ENCODE assay signal across 10 mouse cellular contexts in the genomic region with DNA sequence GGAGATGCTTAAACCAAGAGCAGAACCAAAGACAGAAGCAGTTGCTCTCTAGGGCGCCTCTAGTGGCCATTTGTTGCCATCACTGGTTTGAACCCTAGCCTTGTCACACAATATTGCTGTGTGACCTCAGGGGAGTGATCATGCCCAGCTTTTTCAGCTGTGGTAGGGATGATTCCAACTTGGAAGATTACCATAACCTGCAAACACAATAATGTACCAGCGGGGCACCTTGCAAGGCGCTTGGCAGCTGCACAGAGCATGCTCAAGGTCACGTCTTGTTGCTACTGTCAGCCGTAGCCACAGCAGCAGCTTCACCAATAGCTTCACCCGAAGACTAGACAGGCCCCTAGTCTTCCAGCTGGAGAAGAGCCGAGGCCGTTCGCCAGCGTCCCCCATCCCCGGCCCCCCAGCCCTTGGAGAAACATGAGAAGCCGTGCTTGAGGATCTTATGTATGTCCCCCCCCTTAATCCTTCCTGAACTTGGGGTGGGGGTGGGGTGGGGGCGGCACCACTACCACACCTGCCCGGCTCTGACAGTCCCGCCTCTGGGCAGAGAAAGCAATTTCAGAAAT. TPM values are rescaled to one million over a fixed set of nuclear protein-coding genes. Genes with fewer than 3 reads are reported as not detected.
DNase-seq lines count a peak whose midpoint lies in the region; ATAC-seq and TF ChIP-seq lines count a peak whose summit lies in the region.
"Had no signal": no experiment of that assay in that cellular context is flagged by ENCODE, and none has a peak within 500 bp of the region (broad histone marks: within the 10 kb centered on the region; RNA-seq: fewer than 3 reads in every experiment).

No protein-coding gene starts in this region.

- 0 out of 2 replicates have a peak, but pooled peaks have one; percentile 31 for ATAC-seq in embryonic facial prominence, embryonic 15.5 days (ENCODE audit: insufficient number of reproducible peaks, low FRiP score, low TSS enrichment, low read depth)
- no peak for ATAC-seq in intestine, postnatal 0 days
- ATAC-seq in stomach, embryonic 16.5 days (ENCODE audit: insufficient read depth, low FRiP score): peak; percentile 62
- ATAC-seq: Patski had no signal

- H3K9ac ChIP-seq in embryonic facial prominence, embryonic 15.5 days: no peak overlapping the region
- H3K9ac ChIP-seq in intestine, postnatal 0 days (ENCODE audit: low read depth, low read length): no peak overlapping the region
- 0 out of 2 replicates have a peak overlapping the region, but pooled peaks have one; percentile 9 for H3K9ac ChIP-seq in stomach, embryonic 16.5 days (ENCODE audit: low read length)

- H3K27ac ChIP-seq in gastrocnemius, adult 2 months: no peak overlapping the region
- 0 out of 2 replicates have a peak overlapping the region, but pooled peaks have one; percentile 3 for H3K27ac ChIP-seq in embryonic facial prominence, embryonic 15.5 days (replicated peaks)
- H3K27ac ChIP-seq in intestine, postnatal 0 days (ENCODE audit: low read depth, low read length): no peak overlapping the region
- H3K27ac ChIP-seq in stomach, embryonic 16.5 days (ENCODE audit: low read length): no peak overlapping the region

- WGBS in embryonic facial prominence, embryonic 15.5 days: 9% methylated on average over 15 of the region's 15 CpGs
- WGBS in intestine, postnatal 0 days: 23% methylated on average over 15 of the region's 15 CpGs
- WGBS in stomach, embryonic 16.5 days: 13% methylated on average over 15 of the region's 15 CpGs

- no peak for DNase-seq in gastrocnemius, adult 2 months
- DNase-seq in gastrocnemius, adult 8-10 months (ENCODE audit: low spot score in 2 of 2): no peak
- DNase-seq in adrenal gland, postnatal 36 days: peak; percentile 9 to 20
- DNase-seq in lung, postnatal 14 days: peak; percentile 21
- DNase-seq in urinary bladder, adult 2 months (ENCODE audit: low spot score): no peak

- H3K9me3 ChIP-seq in embryonic facial prominence, embryonic 15.5 days (replicated peaks): no peaks in the 10 kb centered on the region
- no peaks in the 10 kb centered on the region for H3K9me3 ChIP-seq in intestine, postnatal 0 days (ENCODE audit: control insufficient read depth)
- no peaks in the 10 kb centered on the region for H3K9me3 ChIP-seq in stomach, embryonic 16.5 days (replicated peaks; ENCODE audit: control insufficient read depth, low read length)

- H3K4me3 ChIP-seq in gastrocnemius, adult 2 months: peak overlapping the region; percentile 40
- peak overlapping the region; percentile 18 for H3K4me3 ChIP-seq in embryonic facial prominence, embryonic 15.5 days (replicated peaks)
- H3K4me3 ChIP-seq in intestine, postnatal 0 days (ENCODE audit: low read depth, low read length): peak overlapping the region; percentile 7; the same call in 1 of the 2 replicates
- peak overlapping the region; percentile 26 for H3K4me3 ChIP-seq in stomach, embryonic 16.5 days (replicated peaks; ENCODE audit: low read length)

- H3K4me2 ChIP-seq in embryonic facial prominence, embryonic 15.5 days (replicated peaks): peak overlapping the region; percentile 43
- peak overlapping the region; percentile 51 for H3K4me2 ChIP-seq in intestine, postnatal 0 days (replicated peaks; ENCODE audit: low read depth)
- peak overlapping the region; percentile 50 for H3K4me2 ChIP-seq in stomach, embryonic 16.5 days (ENCODE audit: low read depth, low read length)

- intact Hi-C loops in gastrocnemius, adult 2 months (cut with DNase I): no loop called here

- peaks cover 15% of the 10 kb centered on the region for H3K4me1 ChIP-seq in embryonic facial prominence, embryonic 15.5 days
- H3K4me1 ChIP-seq in intestine, postnatal 0 days (replicated peaks; ENCODE audit: control insufficient read depth, insufficient read depth, low read length): no peaks in the 10 kb centered on the region
- peaks cover 10% of the 10 kb centered on the region; the same call in 1 of the 2 replicates for H3K4me1 ChIP-seq in stomach, embryonic 16.5 days (ENCODE audit: control insufficient read depth, insufficient read depth, low read length)

- H3K27me3 ChIP-seq in embryonic facial prominence, embryonic 15.5 days: no peaks in the 10 kb centered on the region; the same call in 1 of the 2 replicates
- no peaks in the 10 kb centered on the region for H3K27me3 ChIP-seq in intestine, postnatal 0 days (replicated peaks; ENCODE audit: control insufficient read depth, insufficient read depth, low read length)
- no peaks in the 10 kb centered on the region for H3K27me3 ChIP-seq in stomach, embryonic 16.5 days (ENCODE audit: control insufficient read depth, insufficient read depth, low read length)

- peak; percentile 57 for TF ChIP-seq CTCF in gastrocnemius, adult 2 months (IDR thresholded peaks at IDR 0.05)
- TF ChIP-seq CTCF in intestine, postnatal 0 days (IDR thresholded peaks at IDR 0.05; ENCODE audit: low read depth): peak; percentile 72

- H3K36me3 ChIP-seq in embryonic facial prominence, embryonic 15.5 days: no peaks in the 10 kb centered on the region
- H3K36me3 ChIP-seq in intestine, postnatal 0 days (ENCODE audit: control insufficient read depth, insufficient read depth): no peaks in the 10 kb centered on the region
- no peaks in the 10 kb centered on the region for H3K36me3 ChIP-seq in stomach, embryonic 16.5 days (ENCODE audit: control insufficient read depth, insufficient read depth, low read length)

RNA-seq across cellular contexts. Expression of a gene that starts 23.9 kb away (rescaled TPM):
- total RNA-seq in gastrocnemius, adult 2 months (2021): 10 to 100 TPM; 38.3 to 40.1 TPM
- 10 to 100 TPM; 36.4 to 47.4 (median 42.7) TPM for total RNA-seq in gastrocnemius, adult 8-10 months (2022)
- total RNA-seq in adrenal gland, postnatal 36 days (2021): 10 to 100 TPM; 90.4 to 93.9 TPM
- 92.5 and 93.5 TPM in 2 replicates for polyA plus RNA-seq in embryonic facial prominence, embryonic 15.5 days (2015; fragmentation: Nextera tagmentation; extraction: Ambion mirVana)
- 106 and 113 TPM in 2 replicates for polyA plus RNA-seq in intestine, postnatal 0 days (2015; fragmentation: Nextera tagmentation; extraction: Ambion mirVana)
- 75.1 and 78.1 TPM in 2 replicates for polyA plus RNA-seq in stomach, embryonic 16.5 days (2015; fragmentation: Nextera tagmentation; extraction: Ambion mirVana)
- polyA plus RNA-seq in urinary bladder, adult 2 months (2012; rRNA removed): 62.0 and 76.2 TPM in 2 replicates

RNA-seq across cellular contexts. Expression of a gene that starts 28.1 kb away (rescaled TPM):
- under 1 TPM; 0.05 to 0.06 TPM for total RNA-seq in gastrocnemius, adult 2 months (2021)
- under 1 TPM in 1 of 4 experiments, not detected in 3; 0.19 TPM for total RNA-seq in gastrocnemius, adult 8-10 months (2022)
- total RNA-seq in adrenal gland, postnatal 36 days (2021): under 1 TPM; 0.13 to 0.20 TPM
- 0.47 and 1.2 TPM in 2 replicates for polyA plus RNA-seq in embryonic facial prominence, embryonic 15.5 days (2015; fragmentation: Nextera tagmentation; extraction: Ambion mirVana)
- polyA plus RNA-seq in intestine, postnatal 0 days (2015; fragmentation: Nextera tagmentation; extraction: Ambion mirVana): 0.03 and 0.09 TPM in 2 replicates
- polyA plus RNA-seq in stomach, embryonic 16.5 days (2015; fragmentation: Nextera tagmentation; extraction: Ambion mirVana): 0.05 and 0.06 TPM in 2 replicates
- polyA plus RNA-seq in urinary bladder, adult 2 months (2012; rRNA removed): 0.07 and 0.08 TPM in 2 replicates
- polyA plus RNA-seq: Patski had no signal

RNA-seq across cellular contexts. Expression of a gene that starts 52.4 kb away (rescaled TPM):
- total RNA-seq in gastrocnemius, adult 2 months (2021): under 1 TPM in 1 of 2 experiments, not detected in 1; 0.08 TPM
- under 1 TPM in 2 of 4 experiments, not detected in 2; 0.07 to 0.09 TPM for total RNA-seq in gastrocnemius, adult 8-10 months (2022)
- 1 to 10 TPM in 1 of 2 experiments, not detected in 1; 1.1 TPM for total RNA-seq in adrenal gland, postnatal 36 days (2021)
- 8.7 and 8.8 TPM in 2 replicates for polyA plus RNA-seq in embryonic facial prominence, embryonic 15.5 days (2015; fragmentation: Nextera tagmentation; extraction: Ambion mirVana)
- polyA plus RNA-seq in intestine, postnatal 0 days (2015; fragmentation: Nextera tagmentation; extraction: Ambion mirVana): 0.51 and 0.55 TPM in 2 replicates
- polyA plus RNA-seq in stomach, embryonic 16.5 days (2015; fragmentation: Nextera tagmentation; extraction: Ambion mirVana): 0.06 and 0.16 TPM in 2 replicates
- polyA plus RNA-seq in urinary bladder, adult 2 months (2012; rRNA removed): not detected in 2 replicates
- polyA plus RNA-seq: liver, embryonic 16.5 days; Patski had no signal

Comparison
In these comparisons a context has a peak if more than half of its experiments do, and no peak if none do; other contexts are left out.
1. DNase-seq: peak in adrenal gland, postnatal 36 days (2 of 2) and lung, postnatal 14 days (single experiment); none in gastrocnemius, adult 2 months (single experiment), gastrocnemius, adult 8-10 months (0 of 2) and urinary bladder, adult 2 months (single experiment).
2. Peak in every context shown above with its lines, with median percentiles within 50 percentile points of each other: H3K4me3 ChIP-seq and H3K4me2 ChIP-seq.